Mouse (Mus musculus): ENCODE measurements around the gene Usp43.

DNA sequence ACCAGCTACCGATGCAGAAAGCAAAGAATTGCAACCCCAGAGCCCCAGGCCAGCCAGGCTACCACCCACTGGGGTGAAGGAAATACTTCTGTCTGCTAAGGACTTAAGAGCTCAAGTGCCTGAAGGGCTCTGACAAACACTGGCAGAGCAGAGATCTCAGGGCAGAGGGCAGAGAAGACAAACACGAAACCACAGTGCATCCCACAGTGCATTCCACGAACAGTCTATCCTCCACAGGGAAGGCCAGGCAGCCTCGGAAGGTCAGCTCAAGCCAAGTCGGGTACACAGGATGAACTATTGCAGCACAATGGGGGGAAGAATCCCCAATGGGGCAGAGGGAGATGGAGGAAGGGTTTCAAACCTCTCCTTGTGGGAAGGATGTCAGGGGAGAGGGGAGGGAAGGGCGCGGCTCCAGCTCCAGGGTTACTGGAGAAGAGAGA, 60.5 kb downstream of the Usp43 start:
- TF ChIP-seq POLR2A (IDR thresholded peaks at IDR 0.05; ENCODE audit: low read depth, low read length) (no peak), CTCF (conservative IDR thresholded peaks at IDR 0.05 in 1 of 2, IDR thresholded peaks at IDR 0.05 in 1 of 2; ENCODE audit: low read depth in 2 of 2, low read length in 2 of 2) (no peak), SMC3 (IDR thresholded peaks at IDR 0.05; ENCODE audit: low read depth, low read length) (no peak), EP300 (IDR thresholded peaks at IDR 0.05; ENCODE audit: low read length) (no peak), NRF1 (IDR thresholded peaks at IDR 0.05; ENCODE audit: low read depth, low read length) (no peak), ZNF384 (IDR thresholded peaks at IDR 0.05; ENCODE audit: low read depth, low read length) (no peak), MYC (IDR thresholded peaks at IDR 0.05; ENCODE audit: low read depth, low read length) (no peak), MAX (IDR thresholded peaks at IDR 0.05; ENCODE audit: low read length) (no peak), UBTF (IDR thresholded peaks at IDR 0.05; ENCODE audit: low read depth, low read length) (no peak), USF1 (IDR thresholded peaks at IDR 0.05; ENCODE audit: low read depth, low read length) (no peak)
